Mouse (Mus musculus): ENCODE measurements around the gene Trim8. TPM values are rescaled to one million over a fixed set of nuclear protein-coding genes. Genes with fewer than 3 reads are reported as not detected.
A peak's percentile ranks its signal among the peaks of the same experiment; 100 is the strongest.

Gene Trim8
- polyA plus RNA-seq, 1 experiment from 2014 or later: 7.9 TPM

DNA sequence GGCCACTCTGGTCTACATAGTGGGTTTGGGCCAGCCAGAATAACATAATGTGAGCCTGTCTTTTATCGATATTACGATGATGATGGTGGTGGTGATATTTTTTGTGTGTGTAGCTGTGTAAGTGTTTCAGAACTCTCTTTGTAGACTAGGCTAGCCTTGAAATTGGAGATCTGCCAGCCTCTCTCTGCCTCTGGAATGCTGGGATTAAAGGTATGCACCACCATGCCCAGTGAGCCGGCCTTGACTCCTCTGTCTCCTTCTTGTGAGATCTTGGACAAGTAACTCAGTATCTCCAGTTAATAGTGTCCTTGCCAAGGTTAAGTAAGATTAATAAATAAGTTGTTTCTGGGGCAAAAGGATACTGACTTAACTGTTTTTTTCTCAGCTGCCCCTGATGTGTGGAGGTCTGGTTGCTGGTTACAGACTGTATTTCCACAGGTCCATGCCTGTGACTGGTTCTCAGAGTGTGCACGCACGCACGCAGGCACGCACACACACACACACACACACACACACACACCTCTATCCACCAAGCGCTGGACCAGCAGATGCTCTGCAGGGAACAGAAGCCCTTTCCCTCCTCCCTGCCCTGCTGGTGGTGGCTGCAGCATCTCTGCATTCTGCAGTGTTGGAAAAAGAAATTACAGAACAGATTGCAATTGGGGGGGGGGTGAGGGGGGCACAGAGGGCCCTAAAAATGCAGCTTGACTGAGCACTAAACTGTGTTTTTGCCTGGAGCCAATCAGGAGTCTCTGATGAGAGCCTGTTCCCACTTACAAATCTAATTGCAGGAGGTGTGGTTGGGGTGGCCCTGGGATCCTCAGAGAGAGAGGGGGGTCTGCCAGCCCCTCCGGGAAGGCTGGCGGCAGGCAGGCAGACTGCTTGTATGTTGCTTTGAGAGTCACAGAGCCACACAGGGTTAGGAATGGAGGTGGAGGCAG lies 24.5 kb downstream of the Trim8 start:
- H3K27me3 ChIP-seq (ENCODE audit: insufficient read depth, low read length): peaks cover 6% of the 10 kb centered on the region; the same call in 1 of the 2 replicates
- no peak overlapping the region for H3K4me3 ChIP-seq (ENCODE audit: low read depth, low read length)
- H3K4me1 ChIP-seq (ENCODE audit: insufficient read depth): peaks cover 49% of the 10 kb centered on the region
- no peak for ATAC-seq
- no peak overlapping the region for H3K4me2 ChIP-seq (ENCODE audit: low read depth, low read length)
- DNase-seq: no peak
- no peak overlapping the region for H3K9ac ChIP-seq (replicated peaks)
- WGBS (ENCODE audit: insufficient replicate concordance): 79% methylated on average over 10 of the region's 10 CpGs
- H3K9me3 ChIP-seq (ENCODE audit: low read length): no peaks in the 10 kb centered on the region
- no peaks in the 10 kb centered on the region for H3K36me3 ChIP-seq (replicated peaks; ENCODE audit: insufficient read depth, low read length)
- H3K27ac ChIP-seq (ENCODE audit: low read depth): no peak overlapping the region
- TF ChIP-seq CTCF (IDR thresholded peaks at IDR 0.05; ENCODE audit: low read depth): no peak
- no peak for TF ChIP-seq EP300 (IDR thresholded peaks at IDR 0.05; ENCODE audit: low read depth)

DNA sequence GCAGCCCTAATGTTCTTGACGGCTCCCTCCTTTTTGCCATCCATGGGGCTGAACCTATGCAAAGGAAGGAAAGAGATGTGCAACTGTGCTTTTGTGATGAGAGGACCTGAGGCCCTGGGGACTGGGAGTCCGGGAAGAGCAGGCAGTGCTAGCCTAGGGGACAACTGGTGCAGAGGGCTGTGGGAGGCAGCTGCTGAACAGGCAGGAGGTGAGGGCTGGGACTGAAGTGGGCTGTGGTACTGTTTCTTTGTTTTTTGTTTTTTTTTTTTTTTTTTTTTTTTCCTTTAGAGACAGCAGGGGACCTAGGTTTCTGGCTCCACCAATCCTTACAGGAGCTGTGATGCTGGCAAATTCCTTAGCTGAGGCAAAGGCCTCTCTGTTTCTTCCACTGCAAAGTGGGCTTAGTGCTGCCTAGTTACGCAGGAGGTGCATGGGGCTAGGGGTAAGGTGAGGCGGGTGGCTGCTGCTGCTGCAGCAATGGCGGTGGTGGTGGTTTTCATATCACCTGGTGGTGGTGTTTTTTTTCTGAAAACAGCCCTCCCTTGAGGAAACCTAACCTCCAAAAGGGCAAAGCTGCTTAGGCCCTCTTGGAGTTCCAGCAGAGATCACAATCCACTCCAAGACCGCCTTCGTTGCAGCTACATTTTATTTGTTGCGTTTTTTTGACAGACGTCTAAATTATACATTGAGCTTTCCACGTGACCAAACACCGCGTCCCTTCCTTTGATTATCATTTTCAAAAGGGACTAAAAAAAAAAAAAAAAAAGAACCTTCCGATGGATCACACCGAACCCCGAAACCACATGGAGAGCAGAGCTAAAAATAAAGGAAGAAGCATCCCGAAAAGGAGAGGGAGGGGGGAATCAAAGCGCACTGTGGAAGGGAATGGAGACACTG lies 26.4 kb downstream of the Trim8 start:
- Histone ChIP-seq H3K4me2 (ENCODE audit: low read depth, low read length) (peak overlapping the region; percentile 73), H3K9ac (replicated peaks) (no peak overlapping the region; the same call in 1 of the 2 replicates), H3K4me1 (ENCODE audit: insufficient read depth) (peaks cover 66% of the 10 kb centered on the region), H3K36me3 (replicated peaks; ENCODE audit: insufficient read depth, low read length) (no peaks in the 10 kb centered on the region), H3K27ac (ENCODE audit: low read depth) (no peak overlapping the region), H3K4me3 (ENCODE audit: low read depth, low read length) (peak overlapping the region; percentile 36), H3K27me3 (ENCODE audit: insufficient read depth, low read length) (peaks cover 6% of the 10 kb centered on the region; the same call in 1 of the 2 replicates), H3K9me3 (ENCODE audit: low read length) (no peaks in the 10 kb centered on the region)
- no peak for ATAC-seq
- no peak for TF ChIP-seq EP300 (IDR thresholded peaks at IDR 0.05; ENCODE audit: low read depth)
- no peak for TF ChIP-seq CTCF (IDR thresholded peaks at IDR 0.05; ENCODE audit: low read depth)
- WGBS (ENCODE audit: insufficient replicate concordance): 37% methylated on average over 17 of the region's 17 CpGs
- no peak for DNase-seq

DNA sequence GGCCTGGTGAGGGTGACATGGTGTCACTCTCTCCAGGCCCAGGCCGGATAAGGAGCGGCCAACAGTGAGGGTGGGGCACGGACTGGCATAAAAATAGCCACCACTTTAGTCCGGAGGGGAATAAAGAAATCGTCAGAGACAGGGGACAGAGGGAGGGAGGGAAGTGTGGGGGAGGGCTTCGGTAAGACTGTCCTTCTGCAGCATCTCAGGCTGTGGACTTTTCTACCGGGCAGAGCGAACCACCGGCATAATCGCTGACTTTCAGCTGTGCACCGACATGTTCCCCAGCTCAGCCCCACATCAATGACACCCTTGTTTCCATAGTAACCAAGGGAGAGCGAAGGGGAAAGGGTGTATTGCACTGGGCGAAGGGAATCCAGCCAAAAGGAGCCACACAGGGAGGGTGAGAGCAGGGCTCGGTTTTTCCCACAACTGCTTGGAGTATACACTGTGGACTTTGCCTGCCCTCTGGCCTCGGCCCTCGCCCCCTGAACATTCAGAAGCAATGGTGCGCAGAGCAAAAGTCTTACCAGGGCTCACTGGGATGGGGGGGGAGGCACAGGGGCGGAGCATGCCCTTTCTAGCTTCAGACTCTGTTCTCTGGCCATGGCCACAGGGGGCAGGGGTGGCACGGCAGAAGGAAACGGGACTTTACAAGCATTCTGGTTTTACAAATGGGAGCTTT lies 27.2 kb downstream of the Trim8 start:
- Histone ChIP-seq H3K4me3 (ENCODE audit: low read depth, low read length) (peak overlapping the region; percentile 36), H3K4me2 (ENCODE audit: low read depth, low read length) (peak overlapping the region; percentile 73), H3K9ac (replicated peaks) (peak overlapping the region; percentile 2), H3K27me3 (ENCODE audit: insufficient read depth, low read length) (peaks cover 1% of the 10 kb centered on the region; the same call in 1 of the 2 replicates), H3K36me3 (replicated peaks; ENCODE audit: insufficient read depth, low read length) (no peaks in the 10 kb centered on the region), H3K27ac (ENCODE audit: low read depth) (no peak overlapping the region), H3K4me1 (ENCODE audit: insufficient read depth) (peaks cover 61% of the 10 kb centered on the region), H3K9me3 (ENCODE audit: low read length) (no peaks in the 10 kb centered on the region)
- ATAC-seq: peak; percentile 64
- DNase-seq: peak; percentile 74
- TF ChIP-seq EP300 (IDR thresholded peaks at IDR 0.05; ENCODE audit: low read depth): no peak
- TF ChIP-seq CTCF (IDR thresholded peaks at IDR 0.05; ENCODE audit: low read depth): peak; percentile 41
- 3% methylated on average over 20 of the region's 20 CpGs for WGBS (ENCODE audit: insufficient replicate concordance)

DNA sequence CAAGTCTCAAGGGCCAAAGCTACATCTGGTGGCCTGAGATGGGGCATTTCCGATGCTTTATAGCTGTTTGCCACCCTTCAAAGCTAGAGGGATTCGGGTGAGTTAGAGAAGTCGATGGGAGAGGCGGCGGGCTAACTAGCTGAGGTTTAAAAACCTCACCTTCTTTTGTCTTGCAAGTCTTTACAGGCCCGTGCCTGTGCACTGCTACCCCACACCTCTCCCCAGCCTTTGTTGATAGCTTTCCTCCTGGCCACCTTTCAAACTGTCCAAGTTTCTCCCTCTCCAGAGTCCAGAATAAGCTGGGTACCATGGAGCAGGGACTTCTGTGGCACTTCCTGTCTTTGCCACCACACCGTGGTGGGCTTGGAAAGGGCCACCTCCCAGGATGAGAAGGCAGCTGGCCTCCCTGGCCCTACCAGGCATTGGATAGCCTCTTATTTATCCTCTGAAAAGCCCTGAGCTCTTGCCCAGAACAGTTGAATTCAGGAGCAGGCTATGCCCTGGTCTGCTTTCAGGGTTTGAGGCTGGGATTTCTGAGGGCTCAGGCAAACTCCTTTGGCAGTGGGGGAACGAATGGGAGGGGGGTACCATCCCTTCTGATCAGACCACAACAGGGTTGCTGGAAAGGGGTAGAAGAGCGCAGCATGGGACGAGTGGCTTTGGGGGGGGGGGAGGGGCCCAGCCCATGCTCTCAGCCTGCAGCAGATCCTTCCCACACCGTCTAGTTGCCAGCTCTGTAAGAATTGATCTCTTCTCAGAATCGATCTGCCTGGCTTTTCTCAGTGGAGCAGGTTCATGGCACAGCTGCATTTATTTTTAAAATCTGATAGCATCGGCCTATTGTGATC lies 28.3 kb downstream of the Trim8 start:
- 41% methylated on average over 13 of the region's 13 CpGs for WGBS (ENCODE audit: insufficient replicate concordance)
- DNase-seq (no peak), ATAC-seq (no peak)
- H3K27me3 ChIP-seq (ENCODE audit: insufficient read depth, low read length): no peaks in the 10 kb centered on the region
- 0 out of 2 replicates have a peak overlapping the region, but pooled peaks have one; percentile 2 for H3K9ac ChIP-seq (replicated peaks)
- H3K36me3 ChIP-seq (replicated peaks; ENCODE audit: insufficient read depth, low read length): no peaks in the 10 kb centered on the region
- no peak overlapping the region for H3K27ac ChIP-seq (ENCODE audit: low read depth)
- H3K4me3 ChIP-seq (ENCODE audit: low read depth, low read length): no peak overlapping the region
- H3K4me1 ChIP-seq (ENCODE audit: insufficient read depth): peaks cover 50% of the 10 kb centered on the region
- peak overlapping the region; percentile 73; the same call in 1 of the 2 replicates for H3K4me2 ChIP-seq (ENCODE audit: low read depth, low read length)
- no peaks in the 10 kb centered on the region for H3K9me3 ChIP-seq (ENCODE audit: low read length)
- TF ChIP-seq CTCF (IDR thresholded peaks at IDR 0.05; ENCODE audit: low read depth) (no peak), EP300 (IDR thresholded peaks at IDR 0.05; ENCODE audit: low read depth) (no peak)

DNA sequence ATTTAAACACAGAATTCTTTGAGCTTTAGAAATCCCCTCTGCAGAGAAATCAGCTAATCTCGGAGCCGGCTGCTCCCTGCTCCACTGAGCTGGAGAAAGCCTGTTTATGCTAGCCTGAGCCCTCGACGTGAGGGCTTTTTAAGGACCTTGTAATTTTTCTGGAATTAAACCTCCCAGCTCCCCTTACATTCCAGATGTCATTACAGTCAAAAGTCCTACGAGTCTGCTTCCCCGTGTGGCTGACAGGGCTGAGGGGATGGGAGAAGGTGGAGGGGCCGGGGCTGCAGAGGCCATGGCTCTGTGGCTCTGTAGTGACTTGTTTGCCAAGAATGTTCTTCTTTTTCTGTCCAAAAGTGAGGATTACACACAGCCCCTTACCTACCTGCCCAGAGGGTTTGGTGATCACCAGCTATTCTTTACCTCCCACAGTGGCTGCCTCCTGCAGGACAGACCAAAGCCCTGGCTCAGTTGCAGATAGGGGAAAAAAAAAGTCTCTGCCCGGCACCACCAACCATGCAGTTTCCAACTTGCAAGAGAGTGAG lies 29.0 kb downstream of the Trim8 start:
- WGBS (ENCODE audit: insufficient replicate concordance): 57% methylated on average over 8 of the region's 8 CpGs
- Histone ChIP-seq H3K9me3 (ENCODE audit: low read length) (no peaks in the 10 kb centered on the region), H3K27me3 (ENCODE audit: insufficient read depth, low read length) (no peaks in the 10 kb centered on the region), H3K4me1 (ENCODE audit: insufficient read depth) (peaks cover 46% of the 10 kb centered on the region), H3K27ac (ENCODE audit: low read depth) (no peak overlapping the region), H3K36me3 (replicated peaks; ENCODE audit: insufficient read depth, low read length) (no peaks in the 10 kb centered on the region), H3K9ac (replicated peaks) (no peak overlapping the region), H3K4me2 (ENCODE audit: low read depth, low read length) (no peak overlapping the region), H3K4me3 (ENCODE audit: low read depth, low read length) (no peak overlapping the region)
- DNase-seq: no peak
- no peak for ATAC-seq
- no peak for TF ChIP-seq EP300 (IDR thresholded peaks at IDR 0.05; ENCODE audit: low read depth)
- no peak for TF ChIP-seq CTCF (IDR thresholded peaks at IDR 0.05; ENCODE audit: low read depth)

Measured in liver, postnatal 0 days (tissue).